Mouse (Mus musculus): ENCODE results near the gene Insig2. TPM values are rescaled to one million over a fixed set of nuclear protein-coding genes. Genes with fewer than 3 reads are reported as not detected.

Insig2 gene
- 34.5 and 34.9 TPM in 2 replicates for polyA plus RNA-seq (2016; fragmentation: Nextera tagmentation; extraction: Ambion mirVana)

- Histone ChIP-seq H3K9ac (no peak within 1 kb of the TSS), H3K36me3 (peaks cover 5% of the 10 kb centered on the region; the same call in 1 of the 2 replicates), H3K4me3 (no peak within 1 kb of the TSS), H3K27me3 (replicated peaks) (no peaks in the 10 kb centered on the region), H3K9me3 (replicated peaks) (no peaks in the 10 kb centered on the region), H3K27ac (ENCODE audit: poor library complexity, severe bottlenecking) (no peak within 1 kb of the TSS), H3K4me1 (replicated peaks) (0 out of 2 replicates have a peak, but pooled peaks cover 7% of the 10 kb centered on the region), H3K4me2 (no peak within 1 kb of the TSS)
- ATAC-seq (ENCODE audit: insufficient number of reproducible peaks, low FRiP score), result no peak
- WGBS, result 88% methylated on average over 1 of the region's 1 CpGs
These were observed at the start of gene Insig2 for GRCm38 (mm10) chr1:121332485-121332884. TSS of gene Insig2 (minus strand) at chr1:121332589.

GRCm38 (mm10) chr1:121381562-121381961 is 49.2 kb upstream of the Insig2 start:
- H3K9ac ChIP-seq, result no peak overlapping the region

GRCm38 (mm10) chr1:121380033-121380432 is 47.6 kb upstream of the Insig2 start:
- ATAC-seq (ENCODE audit: insufficient number of reproducible peaks, low FRiP score), result no peak
- H3K4me2 ChIP-seq, result no peak overlapping the region
- no peak overlapping the region for H3K9ac ChIP-seq
- H3K27ac ChIP-seq (ENCODE audit: poor library complexity, severe bottlenecking), result no peak overlapping the region
- H3K27me3 ChIP-seq (replicated peaks), result no peaks in the 10 kb centered on the region
- 79% methylated on average over 3 of the region's 3 CpGs for WGBS
- H3K4me3 ChIP-seq, result no peak overlapping the region
- no peaks in the 10 kb centered on the region for H3K9me3 ChIP-seq (replicated peaks)
- no peaks in the 10 kb centered on the region for H3K36me3 ChIP-seq
- no peaks in the 10 kb centered on the region for H3K4me1 ChIP-seq (replicated peaks)

More at GRCm38 (mm10) chr1:121381562-121381961, 49.2 kb upstream of the Insig2 start:
- no peak for ATAC-seq (ENCODE audit: insufficient number of reproducible peaks, low FRiP score)
- no peak overlapping the region for H3K27ac ChIP-seq (ENCODE audit: poor library complexity, severe bottlenecking)
- no peak overlapping the region for H3K4me2 ChIP-seq
- H3K27me3 ChIP-seq (replicated peaks), result no peaks in the 10 kb centered on the region
- H3K4me3 ChIP-seq, result no peak overlapping the region
- H3K9me3 ChIP-seq (replicated peaks), result no peaks in the 10 kb centered on the region
- 76% methylated on average over 3 of the region's 3 CpGs for WGBS
- H3K4me1 ChIP-seq (replicated peaks), result no peaks in the 10 kb centered on the region
- H3K36me3 ChIP-seq, result no peaks in the 10 kb centered on the region

GRCm38 (mm10) chr1:121377901-121378300 is 45.5 kb upstream of the Insig2 start:
- WGBS, result 86% methylated on average over 2 of the region's 2 CpGs
- Histone ChIP-seq H3K27ac (ENCODE audit: poor library complexity, severe bottlenecking) (no peak overlapping the region), H3K4me3 (no peak overlapping the region), H3K4me1 (replicated peaks) (no peaks in the 10 kb centered on the region), H3K36me3 (no peaks in the 10 kb centered on the region), H3K4me2 (no peak overlapping the region), H3K9me3 (replicated peaks) (no peaks in the 10 kb centered on the region), H3K27me3 (replicated peaks) (no peaks in the 10 kb centered on the region), H3K9ac (no peak overlapping the region)
- ATAC-seq (ENCODE audit: insufficient number of reproducible peaks, low FRiP score), result no peak

- no peaks in the 10 kb centered on the region for H3K9me3 ChIP-seq (replicated peaks)
- H3K27me3 ChIP-seq (replicated peaks), result no peaks in the 10 kb centered on the region
- H3K4me2 ChIP-seq, result no peak overlapping the region
- ATAC-seq (ENCODE audit: insufficient number of reproducible peaks, low FRiP score), result no peak
- H3K4me1 ChIP-seq (replicated peaks), result no peaks in the 10 kb centered on the region
- H3K27ac ChIP-seq (ENCODE audit: poor library complexity, severe bottlenecking), result no peak overlapping the region
- 84% methylated on average over 1 of the region's 1 CpGs for WGBS
- H3K9ac ChIP-seq, result no peak overlapping the region
- H3K36me3 ChIP-seq, result no peaks in the 10 kb centered on the region
- H3K4me3 ChIP-seq, result no peak overlapping the region
These were observed 45.0 kb upstream of the Insig2 start for GRCm38 (mm10) chr1:121377410-121377809.

GRCm38 (mm10) chr1:121373631-121374030 is 41.2 kb upstream of the Insig2 start:
- H3K9ac ChIP-seq, result no peak overlapping the region
- H3K4me2 ChIP-seq, result no peak overlapping the region
- no peaks in the 10 kb centered on the region for H3K36me3 ChIP-seq
- H3K9me3 ChIP-seq (replicated peaks), result no peaks in the 10 kb centered on the region
- no peaks in the 10 kb centered on the region for H3K4me1 ChIP-seq (replicated peaks)
- no peak for ATAC-seq (ENCODE audit: insufficient number of reproducible peaks, low FRiP score)
- WGBS, result 63% methylated on average over 2 of the region's 2 CpGs
- no peak overlapping the region for H3K4me3 ChIP-seq
- no peak overlapping the region for H3K27ac ChIP-seq (ENCODE audit: poor library complexity, severe bottlenecking)
- H3K27me3 ChIP-seq (replicated peaks), result no peaks in the 10 kb centered on the region

- H3K4me2 ChIP-seq, result no peak overlapping the region
- no peak overlapping the region for H3K4me3 ChIP-seq
- no peaks in the 10 kb centered on the region for H3K9me3 ChIP-seq (replicated peaks)
- no peaks in the 10 kb centered on the region for H3K4me1 ChIP-seq (replicated peaks)
- no peak for ATAC-seq (ENCODE audit: insufficient number of reproducible peaks, low FRiP score)
- no peak overlapping the region for H3K27ac ChIP-seq (ENCODE audit: poor library complexity, severe bottlenecking)
- H3K36me3 ChIP-seq, result no peaks in the 10 kb centered on the region
- H3K27me3 ChIP-seq (replicated peaks), result no peaks in the 10 kb centered on the region
- WGBS, result 76% methylated on average over 1 of the region's 1 CpGs
- no peak overlapping the region for H3K9ac ChIP-seq
These were observed 40.3 kb upstream of the Insig2 start for GRCm38 (mm10) chr1:121372656-121373055.

GRCm38 (mm10) chr1:121371449-121371848 is 39.1 kb upstream of the Insig2 start:
- no peak for ATAC-seq (ENCODE audit: insufficient number of reproducible peaks, low FRiP score)
- H3K27me3 ChIP-seq (replicated peaks), result no peaks in the 10 kb centered on the region
- H3K4me2 ChIP-seq, result no peak overlapping the region
- H3K4me3 ChIP-seq, result no peak overlapping the region
- H3K9me3 ChIP-seq (replicated peaks), result no peaks in the 10 kb centered on the region
- no peak overlapping the region for H3K27ac ChIP-seq (ENCODE audit: poor library complexity, severe bottlenecking)
- H3K4me1 ChIP-seq (replicated peaks), result no peaks in the 10 kb centered on the region
- H3K36me3 ChIP-seq, result no peaks in the 10 kb centered on the region
- WGBS, result 36% methylated on average over 12 of the region's 12 CpGs
- H3K9ac ChIP-seq, result no peak overlapping the region

- 43% methylated on average over 9 of the region's 9 CpGs for WGBS
- Histone ChIP-seq H3K9ac (no peak overlapping the region), H3K36me3 (no peaks in the 10 kb centered on the region), H3K4me3 (no peak overlapping the region), H3K4me2 (no peak overlapping the region), H3K4me1 (replicated peaks) (no peaks in the 10 kb centered on the region), H3K9me3 (replicated peaks) (no peaks in the 10 kb centered on the region), H3K27me3 (replicated peaks) (no peaks in the 10 kb centered on the region), H3K27ac (ENCODE audit: poor library complexity, severe bottlenecking) (no peak overlapping the region)
- ATAC-seq (ENCODE audit: insufficient number of reproducible peaks, low FRiP score), result no peak
These were observed 34.9 kb upstream of the Insig2 start for GRCm38 (mm10) chr1:121367257-121367656.

- no peaks in the 10 kb centered on the region for H3K9me3 ChIP-seq (replicated peaks)
- H3K36me3 ChIP-seq, result no peaks in the 10 kb centered on the region
- H3K4me2 ChIP-seq, result no peak overlapping the region
- H3K27ac ChIP-seq (ENCODE audit: poor library complexity, severe bottlenecking), result no peak overlapping the region
- no peaks in the 10 kb centered on the region for H3K4me1 ChIP-seq (replicated peaks)
- no peak overlapping the region for H3K4me3 ChIP-seq
- WGBS, result 20% methylated on average over 4 of the region's 4 CpGs
- H3K9ac ChIP-seq, result no peak overlapping the region
- no peak for ATAC-seq (ENCODE audit: insufficient number of reproducible peaks, low FRiP score)
- no peaks in the 10 kb centered on the region for H3K27me3 ChIP-seq (replicated peaks)
These were observed 28.2 kb upstream of the Insig2 start for GRCm38 (mm10) chr1:121360561-121360960.

- Histone ChIP-seq H3K4me3 (no peak overlapping the region), H3K27ac (ENCODE audit: poor library complexity, severe bottlenecking) (no peak overlapping the region), H3K9ac (no peak overlapping the region), H3K36me3 (no peaks in the 10 kb centered on the region), H3K4me2 (no peak overlapping the region), H3K27me3 (replicated peaks) (no peaks in the 10 kb centered on the region), H3K4me1 (replicated peaks) (no peaks in the 10 kb centered on the region), H3K9me3 (replicated peaks) (no peaks in the 10 kb centered on the region)
- 70% methylated on average over 12 of the region's 12 CpGs for WGBS
- ATAC-seq (ENCODE audit: insufficient number of reproducible peaks, low FRiP score), result no peak
These were observed 27.3 kb upstream of the Insig2 start for GRCm38 (mm10) chr1:121359680-121360079.

GRCm38 (mm10) chr1:121353779-121354178 is 21.4 kb upstream of the Insig2 start:
- no peak for ATAC-seq (ENCODE audit: insufficient number of reproducible peaks, low FRiP score)
- H3K4me3 ChIP-seq, result no peak overlapping the region
- H3K4me1 ChIP-seq (replicated peaks), result no peaks in the 10 kb centered on the region
- H3K27ac ChIP-seq (ENCODE audit: poor library complexity, severe bottlenecking), result no peak overlapping the region
- H3K27me3 ChIP-seq (replicated peaks), result no peaks in the 10 kb centered on the region
- H3K4me2 ChIP-seq, result no peak overlapping the region
- H3K9ac ChIP-seq, result no peak overlapping the region
- H3K9me3 ChIP-seq (replicated peaks), result no peaks in the 10 kb centered on the region
- no peaks in the 10 kb centered on the region for H3K36me3 ChIP-seq

All from heart, embryonic 12.5 days (tissue).